Mouse (Mus musculus) forebrain, embryonic 12.5 days (tissue): ENCODE measurements around the gene Igsf11. TPM values are rescaled to one million over a fixed set of nuclear protein-coding genes. Genes with fewer than 3 reads are reported as not detected.
"Not testable (repeated sequence)": the region's sequence is repeated elsewhere in the genome, so short reads cannot be mapped to it uniquely, and the experiment has no call there.

Experiments used
- ATAC-seq: fragments of 200-750 bp; cut with Nextera tagmentation; 2 replicates; pipeline ENCODE4 v1.8.0; 2017; ENCODE audit warnings: moderate TSS enrichment; ENCODE audit not compliant: low FRiP score
- H3K27ac ChIP-seq: fragments of 300-500 bp; sonication (generic); 2 replicates; pipeline ENCODE4 v1.5.1; 2016; ENCODE audit warnings: mild to moderate bottlenecking
- H3K27me3 ChIP-seq: fragments of 300-500 bp; sonication (generic); 2 replicates; pipeline ENCODE4 v1.6.1; 2016; ENCODE audit warnings: mild to moderate bottlenecking
- H3K36me3 ChIP-seq: fragments of 300-500 bp; sonication (generic); replicated peaks from 2 replicates; pipeline ENCODE4 v1.6.1; 2016; ENCODE audit warnings: mild to moderate bottlenecking
- H3K4me1 ChIP-seq: fragments of 300-500 bp; sonication (generic); 2 replicates; pipeline ENCODE4 v1.6.1; 2016
- H3K4me2 ChIP-seq: fragments of 300-500 bp; sonication (generic); 2 replicates; pipeline ENCODE4 v1.6.1; 2016; ENCODE audit warnings: mild to moderate bottlenecking, moderate library complexity
- H3K4me3 ChIP-seq: fragments of 300-500 bp; sonication (generic); replicated peaks from 2 replicates; pipeline ENCODE4 v1.5.1; 2016; ENCODE audit warnings: mild to moderate bottlenecking
- H3K9ac ChIP-seq: fragments of 300-500 bp; sonication (generic); 2 replicates; pipeline ENCODE4 v1.6.1; 2016; ENCODE audit warnings: mild to moderate bottlenecking
- H3K9me3 ChIP-seq: fragments of 300-500 bp; sonication (generic); 2 replicates; pipeline ENCODE4 v1.6.1; 2016
- whole genome bisulfite sequencing: fragments of 180-500 bp; shearing (Covaris S2); methylation state at CpG from one replicate; pipeline ENCODE4 v1.1.7; 2016; 5-methylcytosine and 5-hydroxymethylcytosine counted together
- polyA plus RNA-seq: library from polyadenylated mRNA; unstranded; fragments of >200 nt; fragmentation: Nextera tagmentation; extraction: Ambion mirVana; gene quantifications from 2 replicates; pipeline ENCODE4 v1.2.1, GENCODE M21; 2016

Igsf11 gene
- polyA plus RNA-seq, 1 experiment from 2014 or later = 4.3 TPM

DNA sequence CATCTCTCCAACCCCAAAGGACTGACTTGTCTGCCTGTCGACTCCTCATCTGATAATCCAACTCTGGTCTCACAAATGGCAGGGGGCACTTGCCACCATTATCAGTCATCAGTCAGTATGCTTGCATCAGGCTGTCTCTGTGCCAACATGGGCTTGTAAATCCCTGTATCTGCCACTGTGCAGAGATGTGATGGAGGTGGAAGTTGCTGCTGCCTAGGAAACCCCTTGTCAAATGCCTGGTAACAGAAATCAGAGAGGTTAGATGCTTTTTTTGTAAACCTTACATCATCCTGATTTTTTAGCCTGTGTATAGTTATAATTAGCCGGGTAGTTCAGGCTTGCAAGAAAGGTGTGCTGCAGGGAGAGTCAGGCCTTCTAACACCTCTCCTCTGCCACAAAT lies 69.4 kb downstream of the Igsf11 start:
- Histone ChIP-seq H3K4me2 (no peak overlapping the region), H3K36me3 (no peaks in the 10 kb centered on the region), H3K4me1 (peaks cover 28% of the 10 kb centered on the region), H3K27ac (no peak overlapping the region), H3K4me3 (no peak overlapping the region), H3K9ac (no peak overlapping the region), H3K27me3 (no peaks in the 10 kb centered on the region), H3K9me3 (no peaks in the 10 kb centered on the region)
- 89% methylated on average over 2 of the region's 2 CpGs for WGBS
- ATAC-seq = no peak

DNA sequence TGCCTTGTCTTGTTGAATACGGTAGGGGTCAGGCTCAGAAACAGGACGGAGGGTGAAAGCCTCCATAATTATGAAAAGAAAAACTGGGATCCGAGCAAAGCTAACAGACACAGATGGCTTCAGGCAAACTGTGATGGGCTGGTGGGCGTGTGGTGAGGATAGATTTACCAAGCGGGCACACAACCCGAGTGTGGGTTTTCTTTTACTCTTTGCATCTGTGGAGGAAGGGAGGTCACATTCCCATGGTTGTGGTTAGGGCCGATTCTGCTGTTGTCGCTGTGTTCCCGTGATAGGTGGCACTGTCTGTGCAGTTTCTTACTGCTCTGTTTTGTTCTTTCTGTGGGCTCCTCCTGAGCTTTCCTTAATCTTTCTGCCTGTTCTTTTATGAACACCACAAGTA lies 70.2 kb downstream of the Igsf11 start:
- 70% methylated on average over 9 of the region's 9 CpGs for WGBS
- Histone ChIP-seq H3K4me2 (no peak overlapping the region), H3K36me3 (no peaks in the 10 kb centered on the region), H3K9me3 (no peaks in the 10 kb centered on the region), H3K27ac (0 out of 2 replicates have a peak overlapping the region, but pooled peaks have one; percentile 8), H3K27me3 (no peaks in the 10 kb centered on the region), H3K9ac (no peak overlapping the region), H3K4me3 (no peak overlapping the region), H3K4me1 (peaks cover 33% of the 10 kb centered on the region)
- no peak for ATAC-seq

DNA sequence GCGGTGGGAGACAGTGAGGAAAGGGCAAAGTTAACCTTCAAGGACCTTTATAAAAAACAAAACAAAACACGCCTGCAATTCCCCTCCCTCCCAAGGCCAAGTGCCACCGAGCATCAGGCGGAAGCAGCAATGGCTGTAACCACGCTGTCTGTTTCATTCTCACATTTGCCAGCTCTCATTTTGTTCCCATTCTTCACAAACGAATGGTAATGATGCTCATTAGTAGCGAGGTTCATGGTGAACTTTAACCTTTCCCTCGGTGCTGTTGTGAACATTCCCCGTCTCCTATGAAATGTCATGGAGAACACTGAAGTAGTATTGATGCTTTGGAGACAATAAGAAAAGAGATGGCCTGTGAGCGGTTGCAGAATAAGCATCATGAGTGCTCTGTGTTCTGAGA lies 74.6 kb downstream of the Igsf11 start:
- Histone ChIP-seq H3K4me1 (peaks cover 23% of the 10 kb centered on the region; the same call in 1 of the 2 replicates), H3K9ac (no peak overlapping the region), H3K27me3 (no peaks in the 10 kb centered on the region), H3K4me3 (no peak overlapping the region), H3K27ac (no peak overlapping the region), H3K9me3 (no peaks in the 10 kb centered on the region), H3K36me3 (no peaks in the 10 kb centered on the region), H3K4me2 (no peak overlapping the region)
- 0 out of 2 replicates have a peak, but pooled peaks have one; percentile 30 for ATAC-seq
- WGBS = 48% methylated on average over 10 of the region's 10 CpGs

DNA sequence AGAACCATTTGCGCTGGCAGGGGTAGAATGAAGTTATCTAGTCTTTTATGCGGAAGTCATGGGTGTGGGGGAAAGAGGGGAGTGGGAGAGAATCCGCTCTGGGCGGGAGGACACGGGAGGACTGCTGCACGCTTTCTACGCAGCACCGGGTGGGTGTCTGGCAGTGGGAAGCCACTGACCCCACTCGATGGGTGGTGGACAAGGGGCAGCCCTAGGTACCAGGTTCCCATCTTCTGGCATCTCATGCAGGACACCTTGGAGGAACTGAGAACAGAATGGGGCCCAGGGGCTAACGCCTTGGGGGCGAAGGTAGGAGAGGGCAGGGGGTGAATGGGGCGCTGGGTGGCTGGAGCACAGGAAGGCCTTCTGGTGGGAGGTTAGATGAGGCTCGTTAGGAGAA lies 83.7 kb downstream of the Igsf11 start:
- ATAC-seq = no peak
- Histone ChIP-seq H3K4me1 (peaks cover 19% of the 10 kb centered on the region), H3K27ac (no peak overlapping the region), H3K4me2 (no peak overlapping the region), H3K4me3 (no peak overlapping the region), H3K9ac (no peak overlapping the region), H3K9me3 (no peaks in the 10 kb centered on the region), H3K27me3 (no peaks in the 10 kb centered on the region), H3K36me3 (no peaks in the 10 kb centered on the region)
- WGBS = 79% methylated on average over 13 of the region's 13 CpGs

DNA sequence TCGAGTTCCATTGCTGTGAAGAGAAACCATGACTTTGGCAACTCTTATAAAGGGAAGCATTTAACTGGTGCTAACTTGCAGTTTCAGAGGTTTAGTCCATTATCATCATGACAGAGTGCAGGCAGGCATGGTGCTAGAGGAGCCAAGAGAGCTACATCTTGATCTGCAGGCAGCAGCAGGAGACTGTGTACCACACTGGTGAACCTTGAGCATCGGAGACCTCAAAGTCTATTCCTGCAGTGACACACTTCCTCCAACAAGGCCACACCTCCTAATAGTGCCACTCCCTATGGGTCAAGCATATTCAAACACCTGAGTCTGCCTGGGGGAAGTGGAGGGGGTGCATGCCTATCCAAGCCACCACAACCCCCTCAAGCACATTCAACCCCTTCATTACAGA lies 86.1 kb downstream of the Igsf11 start:
- Histone ChIP-seq H3K4me1 (peaks cover 31% of the 10 kb centered on the region), H3K27me3 (no peaks in the 10 kb centered on the region), H3K36me3 (no peaks in the 10 kb centered on the region), H3K4me3 (no peak overlapping the region), H3K4me2 (no peak overlapping the region), H3K27ac (no peak overlapping the region), H3K9me3 (no peaks in the 10 kb centered on the region), H3K9ac (no peak overlapping the region)
- WGBS = 90% methylated on average over 2 of the region's 2 CpGs
- no peak for ATAC-seq

DNA sequence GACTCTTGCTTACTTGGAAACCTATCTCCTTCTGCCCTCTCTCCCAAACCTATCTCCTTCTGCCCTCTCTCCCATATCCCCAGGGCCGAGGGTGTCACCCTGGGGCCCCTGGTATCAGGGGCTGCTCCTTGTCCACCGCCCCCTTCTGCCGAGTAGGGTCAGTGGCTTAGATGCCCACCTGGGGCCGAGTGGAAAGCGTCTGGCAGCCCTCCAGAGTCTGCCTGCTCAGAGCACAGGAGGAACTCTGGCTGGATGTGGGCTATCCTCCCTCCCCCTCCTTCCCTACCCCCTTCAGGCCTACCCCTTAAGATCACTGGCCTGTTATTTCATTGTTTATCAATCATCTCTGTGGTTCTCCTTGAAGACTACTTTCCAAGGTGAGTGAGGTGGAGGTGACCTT lies 88.1 kb downstream of the Igsf11 start:
- no peak overlapping the region for H3K9ac ChIP-seq
- WGBS = 42% methylated on average over 5 of the region's 5 CpGs
- no peak for ATAC-seq
- no peak overlapping the region for H3K4me3 ChIP-seq
- H3K9me3 ChIP-seq = no peaks in the 10 kb centered on the region
- H3K36me3 ChIP-seq = no peaks in the 10 kb centered on the region
- H3K4me2 ChIP-seq = no peak overlapping the region
- peaks cover 35% of the 10 kb centered on the region for H3K4me1 ChIP-seq
- H3K27ac ChIP-seq = no peak overlapping the region
- H3K27me3 ChIP-seq = no peaks in the 10 kb centered on the region

DNA sequence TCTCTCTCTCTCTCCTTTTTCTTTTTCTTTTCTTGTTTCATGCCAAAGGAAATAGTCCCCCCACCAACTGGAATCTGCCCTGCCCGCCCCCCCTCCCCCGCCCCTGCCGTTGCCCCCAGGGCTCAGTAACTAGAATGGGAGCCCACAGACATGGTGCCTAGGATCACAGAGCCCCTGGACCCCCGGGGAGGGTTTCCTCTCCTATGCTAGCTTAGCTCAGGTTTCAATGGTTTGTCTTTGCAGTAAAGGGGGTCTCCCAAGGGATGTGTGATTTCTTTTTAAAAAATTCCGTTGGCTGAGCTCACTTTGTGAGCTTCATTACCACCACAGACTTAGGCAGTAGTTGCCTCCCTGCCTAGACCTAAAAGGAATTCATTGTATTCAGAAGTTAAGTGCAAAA lies 89.6 kb downstream of the Igsf11 start:
- Histone ChIP-seq H3K27ac (no peak overlapping the region), H3K9me3 (no peaks in the 10 kb centered on the region), H3K4me3 (no peak overlapping the region), H3K4me1 (peaks cover 31% of the 10 kb centered on the region), H3K36me3 (no peaks in the 10 kb centered on the region), H3K4me2 (no peak overlapping the region), H3K27me3 (no peaks in the 10 kb centered on the region), H3K9ac (no peak overlapping the region)
- 5% methylated on average over 5 of the region's 5 CpGs for WGBS
- no peak for ATAC-seq

DNA sequence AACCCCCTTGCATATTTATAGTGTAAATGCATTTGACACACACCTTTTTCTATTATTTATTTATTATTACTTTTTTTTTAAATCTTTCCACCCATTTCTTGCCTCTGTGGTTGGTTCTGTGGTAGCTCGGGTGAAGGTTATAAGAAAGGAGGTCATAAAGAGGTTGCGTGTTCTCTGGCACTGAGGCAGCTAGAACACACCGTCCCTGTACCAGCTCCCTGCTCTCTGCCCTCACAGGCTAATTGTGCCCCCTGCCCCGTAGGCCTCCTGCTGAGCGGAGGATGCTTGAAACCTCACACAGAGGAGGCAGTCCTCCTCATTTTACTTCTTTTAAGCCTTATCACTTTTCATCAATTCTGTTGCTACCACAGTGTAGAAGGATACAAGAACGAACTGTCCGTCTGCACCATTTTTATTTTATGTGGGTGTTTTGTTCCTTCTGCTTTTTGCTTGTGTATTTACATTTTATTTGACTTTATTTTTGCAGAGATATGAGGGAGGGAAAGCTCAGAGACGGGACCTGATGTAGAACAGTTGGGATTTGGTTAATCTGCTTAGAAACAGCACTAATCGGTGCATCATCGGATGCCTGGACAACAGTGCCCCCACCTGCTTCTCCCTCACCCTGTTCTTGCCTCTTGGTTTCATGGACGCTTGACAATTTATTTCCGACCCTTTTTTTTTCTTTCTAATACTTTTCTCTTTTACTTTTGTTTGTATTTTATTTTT lies 90.2 kb downstream of the Igsf11 start:
- 20% methylated on average over 12 of the region's 12 CpGs for WGBS
- Histone ChIP-seq H3K4me3 (no peak overlapping the region), H3K27ac (no peak overlapping the region), H3K27me3 (no peaks in the 10 kb centered on the region), H3K36me3 (no peaks in the 10 kb centered on the region), H3K9ac (no peak overlapping the region), H3K4me2 (no peak overlapping the region), H3K4me1 (peaks cover 31% of the 10 kb centered on the region), H3K9me3 (no peaks in the 10 kb centered on the region)
- no peak for ATAC-seq

DNA sequence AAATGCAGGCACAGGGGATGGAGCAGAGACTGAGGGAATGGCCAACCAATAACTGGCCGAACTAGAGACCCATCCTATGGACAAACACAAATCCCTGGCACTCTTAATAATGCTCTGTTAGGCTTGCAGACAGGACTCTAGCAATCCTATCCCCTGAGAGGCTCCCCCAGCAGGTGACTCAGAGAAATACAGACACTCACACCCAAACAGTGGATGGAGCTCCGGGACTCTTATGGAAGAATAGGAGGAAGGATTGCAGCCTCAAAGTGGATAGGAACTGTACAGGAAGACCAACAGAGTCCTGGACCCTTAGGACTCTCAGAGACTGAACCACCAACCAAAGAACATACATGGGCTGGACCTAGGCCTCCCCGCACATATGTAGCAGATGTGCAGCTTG lies 91.4 kb downstream of the Igsf11 start:
- H3K4me1 ChIP-seq = peaks cover 31% of the 10 kb centered on the region
- H3K9me3 ChIP-seq, H3K27ac ChIP-seq, H3K9ac ChIP-seq, H3K36me3 ChIP-seq, H3K27me3 ChIP-seq, H3K4me3 ChIP-seq, H3K4me2 ChIP-seq: not testable (repeated sequence)
- peak; percentile 30; the same call in 1 of the 2 replicates for ATAC-seq
- 70% methylated on average over 3 of the region's 3 CpGs for WGBS

DNA sequence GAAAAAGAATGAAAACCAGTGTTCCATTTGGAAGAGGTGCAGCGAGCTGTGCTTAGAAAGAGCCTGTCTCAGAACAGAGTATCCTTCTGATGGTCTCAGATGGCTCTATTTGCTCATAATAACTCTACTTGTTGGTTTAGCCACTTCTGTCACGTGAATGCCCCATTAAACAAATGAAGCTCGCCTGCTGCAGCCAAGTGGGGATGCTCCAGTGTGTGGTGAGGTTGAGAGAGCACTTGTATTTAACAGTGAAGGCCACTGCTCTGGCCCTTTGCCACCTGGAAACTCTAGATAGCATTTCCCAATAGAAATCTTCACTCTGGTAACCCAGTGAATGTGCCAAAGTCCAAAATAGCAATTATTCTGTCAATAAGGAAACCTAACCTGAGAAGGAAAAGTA lies 92.9 kb downstream of the Igsf11 start:
- no peaks in the 10 kb centered on the region for H3K9me3 ChIP-seq
- no peaks in the 10 kb centered on the region for H3K36me3 ChIP-seq
- no peak for ATAC-seq
- peaks cover 29% of the 10 kb centered on the region for H3K4me1 ChIP-seq
- WGBS = 47% methylated on average over 3 of the region's 3 CpGs
- no peak overlapping the region for H3K4me3 ChIP-seq
- H3K9ac ChIP-seq = no peak overlapping the region
- no peak overlapping the region for H3K4me2 ChIP-seq
- H3K27ac ChIP-seq = no peak overlapping the region
- no peaks in the 10 kb centered on the region for H3K27me3 ChIP-seq

DNA sequence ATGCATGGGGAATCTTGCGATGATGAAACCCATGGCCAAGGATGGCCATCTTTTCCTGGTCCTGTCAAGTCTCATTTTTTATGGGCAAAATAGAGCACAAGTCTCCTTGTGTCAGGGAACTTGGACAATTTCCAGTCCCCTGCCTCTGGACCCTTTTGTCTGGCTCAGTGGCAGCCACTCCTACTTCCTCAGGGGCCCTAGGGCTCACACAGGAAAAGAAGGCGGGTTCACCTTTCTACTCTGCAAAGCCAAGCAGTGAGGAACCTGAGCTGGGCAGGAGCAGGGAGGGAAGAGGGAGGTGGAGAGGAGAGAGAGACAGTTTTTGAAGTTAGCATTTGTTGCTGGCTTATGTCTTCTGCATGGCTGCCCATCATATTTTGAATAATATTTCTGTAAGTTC lies 93.9 kb downstream of the Igsf11 start:
- H3K36me3 ChIP-seq = no peaks in the 10 kb centered on the region

DNA sequence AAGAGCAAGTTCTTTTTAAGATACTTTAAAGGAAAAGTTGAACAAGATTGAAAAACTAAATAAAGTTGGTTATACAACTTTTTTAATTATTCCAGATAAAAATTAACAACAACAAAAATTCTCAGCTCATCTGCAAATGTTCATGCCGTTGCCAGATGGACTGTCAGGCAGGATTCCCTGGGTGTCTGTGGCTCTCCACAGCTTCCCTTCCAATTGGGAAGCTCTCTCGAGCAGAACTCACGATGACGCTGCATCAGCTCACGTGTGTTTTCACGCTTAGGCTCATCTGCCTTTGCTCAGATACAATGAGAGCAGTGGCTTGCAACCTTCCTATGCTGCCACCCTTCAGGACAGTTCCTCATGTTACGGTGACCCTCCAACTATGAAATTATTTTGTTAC lies 101.2 kb downstream of the Igsf11 start:
- H3K27ac ChIP-seq = no peak overlapping the region
- H3K4me2 ChIP-seq = no peak overlapping the region
- peaks cover 7% of the 10 kb centered on the region; the same call in 1 of the 2 replicates for H3K4me1 ChIP-seq
- H3K36me3 ChIP-seq = no peaks in the 10 kb centered on the region
- H3K27me3 ChIP-seq = no peaks in the 10 kb centered on the region
- no peaks in the 10 kb centered on the region for H3K9me3 ChIP-seq
- H3K9ac ChIP-seq = no peak overlapping the region
- ATAC-seq = no peak
- 88% methylated on average over 7 of the region's 7 CpGs for WGBS
- no peak overlapping the region for H3K4me3 ChIP-seq

More for the DNA sequence above, 93.9 kb downstream of the Igsf11 start:
- no peak for ATAC-seq
- Histone ChIP-seq H3K4me3 (no peak overlapping the region), H3K27me3 (no peaks in the 10 kb centered on the region), H3K9ac (no peak overlapping the region), H3K27ac (no peak overlapping the region), H3K4me2 (no peak overlapping the region), H3K9me3 (no peaks in the 10 kb centered on the region), H3K4me1 (peaks cover 26% of the 10 kb centered on the region)
- 64% methylated on average over 2 of the region's 2 CpGs for WGBS
